Mouse (Mus musculus): ENCODE measurements at regions not wholly inside any gene's neighbourhood (a gene's known extent, or its start where the extent isn't known, plus 50 kb on each side); places are given as distances from the start of the nearest gene placed in this dataset.
A peak's percentile ranks its signal among the peaks of the same experiment; 100 is the strongest.
"Not testable (repeated sequence)": the region's sequence is repeated elsewhere in the genome, so short reads cannot be mapped to it uniquely, and the experiment has no call there.

DNA sequence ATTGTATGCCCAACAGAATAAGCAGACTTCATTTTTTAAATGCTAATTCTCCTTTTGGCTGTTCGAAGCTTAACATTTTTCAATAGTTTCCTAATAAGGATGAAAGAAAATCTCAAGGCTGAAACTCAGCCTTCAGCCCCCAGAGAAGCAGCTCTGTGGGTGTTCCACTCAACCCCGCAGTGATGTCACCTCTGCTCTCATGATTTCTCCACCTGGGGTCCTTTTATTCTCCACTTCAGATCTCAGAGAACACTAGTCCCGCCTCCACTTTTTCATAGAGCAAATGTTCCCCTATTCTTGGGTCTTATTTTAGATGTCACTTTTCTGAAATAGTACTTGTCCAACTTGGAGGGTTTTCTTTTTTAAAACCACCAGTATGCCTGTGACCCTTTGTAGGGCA lies 567.3 kb downstream of the Cntn3 start:
- peak; percentile 8 for DNase-seq

DNA sequence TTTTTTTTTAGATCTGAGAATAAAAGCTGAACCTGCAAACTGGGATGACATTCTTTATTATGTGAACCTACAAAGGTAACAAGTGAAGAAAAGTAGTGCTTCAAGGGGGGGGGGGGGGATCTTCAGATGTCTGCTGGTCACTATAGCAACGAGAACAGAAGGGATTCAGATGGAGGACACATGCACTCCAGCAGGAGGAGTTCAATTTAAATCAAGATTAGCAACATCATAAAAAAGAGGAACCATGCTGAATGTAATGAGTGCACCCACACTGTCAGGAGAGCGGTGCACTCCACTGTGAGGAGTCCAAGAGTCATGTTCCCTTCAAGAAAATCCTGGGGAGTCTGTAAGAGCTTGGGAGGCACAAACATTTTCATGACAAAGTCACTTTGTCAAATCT lies 574.7 kb downstream of the Cntn3 start:
- peak; percentile 3 for DNase-seq

DNA sequence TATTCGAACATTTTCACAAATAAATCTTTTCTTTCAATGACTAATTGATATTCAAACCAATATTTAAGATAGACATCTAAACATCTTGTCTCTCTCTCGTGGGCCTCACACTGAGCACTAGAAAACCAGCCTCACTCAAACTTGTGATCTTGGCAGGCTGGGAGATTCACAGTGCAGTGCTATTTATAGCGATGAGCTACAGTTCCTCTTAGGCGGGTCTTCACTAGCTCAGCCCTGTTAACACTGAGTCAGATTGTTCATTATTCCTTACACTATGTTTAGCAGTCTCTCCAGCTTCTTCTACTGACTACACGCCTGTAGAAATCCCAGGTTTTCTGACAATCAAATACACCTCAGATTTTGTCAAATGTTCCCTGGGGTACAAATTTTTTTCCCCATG lies 575.3 kb downstream of the Cntn3 start:
- peak; percentile 17 for DNase-seq

DNA sequence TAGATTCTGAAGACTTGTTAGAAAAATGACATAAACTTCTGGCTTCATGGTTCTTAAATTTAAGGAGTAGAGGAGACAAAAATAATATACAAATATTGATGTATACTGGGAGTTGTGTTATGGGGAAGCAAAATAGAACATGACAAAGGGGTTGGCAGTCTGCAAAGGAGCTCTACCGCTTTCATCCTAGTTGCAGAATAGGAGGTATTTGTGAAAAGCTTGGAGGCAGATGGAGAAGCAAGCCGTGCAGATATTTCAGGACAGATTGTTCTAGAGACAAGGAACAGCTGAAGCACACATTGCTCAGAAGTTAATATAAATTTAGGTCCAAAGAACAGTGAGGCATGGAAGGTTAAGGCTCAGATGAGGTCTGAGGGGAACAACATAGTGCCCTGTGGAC lies 580.1 kb downstream of the Cntn3 start:
- DNase-seq = peak; percentile 10

DNA sequence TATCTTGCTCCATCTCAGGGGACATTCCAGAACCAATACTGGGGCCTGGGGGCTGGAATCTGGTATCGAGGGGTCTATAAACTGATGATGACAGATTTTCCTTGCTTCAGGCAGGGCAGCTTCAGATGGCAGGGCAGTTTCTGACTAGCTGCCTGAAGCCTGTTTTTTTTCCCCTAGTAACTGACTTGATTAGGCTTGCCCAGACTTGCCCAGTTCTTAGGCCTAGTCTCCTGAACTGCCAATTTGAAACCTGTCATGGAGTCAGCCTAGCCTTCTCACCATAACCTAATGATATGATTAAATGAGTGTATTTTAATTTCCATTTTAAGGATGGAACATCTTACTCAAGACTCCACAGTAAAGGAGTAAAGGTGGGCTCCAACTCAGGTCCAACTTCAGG lies 591.2 kb downstream of the Cntn3 start:
- no peak for DNase-seq

DNA sequence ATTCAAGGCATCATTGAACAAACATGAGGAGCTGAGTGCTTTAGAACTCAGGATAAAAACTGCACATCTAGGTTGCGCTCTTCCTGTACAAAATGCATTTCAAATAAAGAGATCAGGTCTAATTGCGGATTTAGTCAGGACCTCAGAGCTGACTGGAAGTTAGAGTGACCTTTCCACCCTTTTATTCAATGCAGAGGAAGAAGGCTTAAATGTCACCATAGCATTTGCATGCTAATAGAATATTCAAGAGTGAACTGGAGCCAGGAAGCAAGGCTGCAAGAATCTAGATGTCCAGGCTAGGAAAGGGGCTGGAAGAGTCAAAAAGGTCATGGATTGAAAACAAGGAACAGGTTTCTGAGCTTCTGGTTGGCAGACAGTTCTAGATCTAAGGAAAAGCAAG lies 593.7 kb downstream of the Cntn3 start:
- DNase-seq = no peak

DNA sequence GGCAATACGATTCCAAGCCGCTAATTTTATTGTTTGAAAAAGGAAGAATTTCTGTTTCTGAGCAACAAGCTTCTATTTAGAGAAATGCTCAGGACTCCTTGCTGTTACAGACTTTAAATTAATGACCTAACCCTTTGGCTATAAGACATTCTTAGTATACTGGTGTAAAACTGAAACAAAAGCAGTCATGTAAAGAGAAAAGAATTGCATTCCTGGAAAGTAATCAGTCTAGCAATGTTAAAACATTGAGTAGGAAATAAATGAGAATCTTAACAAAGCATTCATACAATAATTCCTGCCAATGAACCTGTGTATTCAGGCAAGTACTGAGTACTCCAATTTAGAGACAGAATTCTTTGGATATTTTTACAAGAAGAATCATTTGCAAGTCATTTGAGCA lies 587.2 kb upstream of the Pdzrn3 start:
- DNase-seq = no peak

DNA sequence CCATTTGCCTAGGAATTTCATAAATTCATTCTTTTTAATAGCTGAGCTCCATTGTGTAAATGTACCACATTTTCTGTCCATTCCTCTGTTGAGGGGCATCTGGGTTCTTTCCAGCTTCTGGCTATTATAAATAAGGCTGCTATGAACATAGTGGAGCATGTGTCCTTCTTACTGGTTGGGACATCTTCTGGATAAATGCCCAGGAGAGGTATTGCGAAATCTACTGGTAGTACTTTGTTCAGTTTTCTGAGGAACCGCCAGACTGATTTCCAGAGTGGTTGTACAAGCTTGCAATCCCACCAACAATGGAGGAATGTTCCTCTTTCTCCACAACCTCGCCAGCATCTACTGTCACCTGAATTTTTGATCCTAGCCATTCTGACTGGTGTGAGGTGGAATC lies 583.8 kb upstream of the Pdzrn3 start:
- not testable (repeated sequence) for DNase-seq

DNA sequence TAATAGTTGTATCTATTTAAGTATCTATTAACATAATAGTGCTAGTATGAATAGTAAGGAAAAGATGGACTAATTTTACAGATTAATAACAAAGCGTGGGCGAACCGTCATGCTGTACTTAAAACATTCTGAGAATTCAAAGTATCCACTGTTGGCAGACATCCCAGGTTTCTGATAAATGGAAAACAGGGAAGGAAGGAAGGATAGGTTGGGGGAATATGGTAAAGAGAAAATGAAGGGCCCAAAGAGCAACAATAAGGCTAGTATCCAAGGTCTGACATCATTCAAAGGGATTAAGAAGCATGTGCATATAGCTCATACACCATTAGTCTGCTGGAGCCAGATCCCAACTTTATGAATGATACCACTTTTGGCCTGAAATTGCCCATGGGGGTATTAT lies 572.0 kb upstream of the Pdzrn3 start:
- DNase-seq = no peak

DNA sequence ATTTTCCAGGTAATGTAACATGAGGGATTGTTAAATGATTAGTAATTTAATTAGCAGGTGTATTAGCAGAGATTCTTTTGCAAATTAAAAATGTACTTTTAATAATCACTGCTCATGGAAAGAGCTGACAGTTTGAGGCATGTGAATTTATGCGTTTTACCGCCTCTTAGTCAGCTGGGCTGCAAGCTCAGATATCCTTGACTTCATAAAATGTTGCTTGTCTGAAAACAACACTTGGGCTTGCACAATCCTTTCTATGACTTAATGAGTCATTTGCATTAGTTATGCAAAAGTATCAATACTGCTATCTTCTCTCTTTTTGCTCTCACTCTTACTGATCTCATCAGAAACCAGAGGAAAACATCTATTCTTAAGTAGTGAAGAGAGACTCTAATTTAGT lies 571.3 kb upstream of the Pdzrn3 start:
- DNase-seq = peak; percentile 5

DNA sequence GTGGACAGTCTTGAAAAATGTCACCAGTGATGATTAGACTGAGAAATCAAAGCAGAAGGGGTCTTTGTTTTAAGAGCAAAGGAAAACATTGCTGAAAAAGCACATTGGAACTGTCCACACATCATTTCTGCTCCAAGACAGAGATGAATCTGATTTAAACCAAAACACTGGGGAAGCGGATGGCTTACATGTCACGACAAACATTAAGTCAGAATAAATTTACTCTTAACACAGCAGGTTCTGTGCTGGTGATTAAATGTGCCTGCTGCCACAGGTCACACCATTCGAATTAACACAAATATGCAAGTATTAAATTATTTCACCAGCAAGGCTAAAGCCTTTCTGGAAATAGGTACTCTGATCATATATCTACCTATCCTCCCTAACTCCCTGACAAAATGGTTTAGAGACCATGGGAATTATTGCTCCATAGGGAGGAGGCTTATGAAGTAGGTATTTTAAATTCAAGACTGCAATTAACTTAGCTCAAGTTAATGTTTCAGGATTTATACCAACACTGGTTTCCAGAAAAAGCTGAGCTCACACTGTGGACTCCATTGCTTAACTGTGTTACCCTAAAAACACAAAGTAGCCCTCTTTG lies 562.7 kb upstream of the Pdzrn3 start:
- DNase-seq = no peak

DNA sequence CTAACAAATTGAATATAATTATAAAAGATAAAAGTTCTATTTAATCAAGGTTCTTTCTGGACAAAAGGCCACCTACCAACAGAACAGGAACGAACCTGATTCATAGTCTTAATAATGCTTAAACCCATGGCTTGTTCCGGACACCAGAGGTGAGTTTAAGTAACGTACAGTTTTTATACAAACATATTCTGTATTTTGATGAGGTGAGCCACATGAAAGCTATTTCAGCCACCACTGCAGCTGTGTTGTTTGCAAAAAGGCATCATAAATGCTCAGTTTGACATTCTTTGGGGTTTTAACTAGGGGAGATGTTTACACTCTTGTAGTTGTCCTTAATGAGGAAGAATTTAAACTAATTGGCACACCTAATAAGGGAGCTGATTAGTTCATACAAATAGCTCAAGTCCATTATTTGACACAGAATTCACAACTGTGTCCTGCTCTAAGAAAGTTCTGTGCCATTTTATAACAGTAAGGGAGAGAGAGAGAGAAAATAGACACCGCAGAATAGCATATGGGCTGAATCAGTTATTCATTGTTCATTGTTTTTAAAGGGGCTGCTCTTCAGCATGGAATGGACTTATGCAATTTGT lies 560.8 kb upstream of the Pdzrn3 start:
- DNase-seq = no peak

DNA sequence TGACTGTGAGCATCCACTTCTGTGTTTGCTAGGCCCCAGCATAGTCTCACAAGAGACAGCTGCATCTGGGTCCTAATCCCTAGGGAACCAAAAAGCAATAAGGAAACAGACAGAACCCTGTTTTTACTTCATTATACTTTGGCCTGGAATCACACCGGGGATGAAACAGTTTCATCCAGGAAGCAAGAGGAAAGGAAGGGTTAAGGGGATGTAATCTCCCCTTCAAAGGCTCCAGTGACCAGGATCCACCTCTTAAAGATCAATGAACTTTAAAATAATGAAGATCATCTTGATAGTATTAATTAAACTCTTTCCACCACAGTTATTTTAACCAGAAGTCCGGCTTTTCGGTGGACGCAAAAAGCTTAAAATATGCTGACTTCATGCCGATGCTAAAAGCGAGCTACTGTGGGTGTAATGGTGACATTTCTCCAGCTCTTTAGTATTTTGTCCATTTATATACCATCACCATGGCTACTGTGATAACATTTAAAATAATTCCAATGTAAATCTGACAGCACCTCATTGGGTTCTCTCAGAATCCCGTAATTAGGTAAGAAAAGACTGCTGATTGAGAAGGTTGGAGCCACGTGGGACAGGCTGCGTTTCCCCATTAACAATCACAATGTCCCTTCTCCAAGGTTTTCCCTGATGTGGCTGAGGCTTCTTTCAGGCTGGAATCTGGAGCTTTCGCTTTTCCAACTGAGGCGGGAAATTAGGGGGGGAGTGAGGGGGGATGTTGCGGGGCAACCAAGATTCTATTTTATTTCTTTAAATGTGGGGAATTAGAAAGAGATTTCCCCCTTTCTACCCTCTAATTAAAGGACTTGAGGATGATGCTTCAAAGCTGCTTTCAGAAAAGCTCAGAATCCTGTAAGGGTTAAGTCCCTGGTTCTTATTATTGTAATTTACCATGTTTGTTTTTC lies 560.0 kb upstream of the Pdzrn3 start:
- DNase-seq = peak; percentile 19

DNA sequence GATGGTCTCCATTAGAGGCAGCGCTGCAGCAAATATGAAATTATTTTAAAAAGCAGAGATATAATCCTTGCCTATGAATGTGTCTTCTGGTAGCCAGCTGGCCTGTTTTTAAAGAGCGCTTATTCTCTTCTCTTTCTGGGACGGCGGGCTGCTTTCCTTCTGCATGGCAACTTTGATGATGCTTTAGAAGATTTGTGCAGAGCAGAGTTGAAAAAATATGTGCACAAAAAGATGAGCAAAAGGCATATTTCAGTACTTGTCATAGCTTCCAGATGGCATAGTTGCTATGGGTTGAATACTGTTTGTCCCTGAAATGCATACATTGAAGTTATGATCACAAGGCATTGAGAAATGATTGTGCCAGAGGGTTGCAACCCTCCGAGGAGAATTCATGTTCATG lies 554.1 kb upstream of the Pdzrn3 start:
- DNase-seq = peak; percentile 12

DNA sequence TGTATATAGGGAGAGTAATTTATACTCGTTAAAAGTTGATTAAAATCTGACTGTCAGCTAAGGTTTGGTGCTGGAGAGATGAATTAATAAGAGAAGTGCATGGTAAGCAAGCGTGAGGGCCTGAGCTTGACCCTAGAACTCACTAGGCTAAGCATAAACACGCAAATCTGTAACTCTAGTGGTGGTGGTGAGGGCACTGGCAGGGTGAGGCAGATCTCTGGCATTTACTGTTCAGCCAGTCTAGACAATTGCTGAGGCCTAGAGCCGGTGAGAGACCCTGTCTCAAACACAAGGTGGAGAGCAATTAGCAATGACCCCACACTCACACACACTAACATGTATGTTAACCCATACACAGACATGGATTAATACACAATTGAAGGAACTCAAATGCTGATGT lies 544.0 kb upstream of the Pdzrn3 start:
- no peak for DNase-seq

DNA sequence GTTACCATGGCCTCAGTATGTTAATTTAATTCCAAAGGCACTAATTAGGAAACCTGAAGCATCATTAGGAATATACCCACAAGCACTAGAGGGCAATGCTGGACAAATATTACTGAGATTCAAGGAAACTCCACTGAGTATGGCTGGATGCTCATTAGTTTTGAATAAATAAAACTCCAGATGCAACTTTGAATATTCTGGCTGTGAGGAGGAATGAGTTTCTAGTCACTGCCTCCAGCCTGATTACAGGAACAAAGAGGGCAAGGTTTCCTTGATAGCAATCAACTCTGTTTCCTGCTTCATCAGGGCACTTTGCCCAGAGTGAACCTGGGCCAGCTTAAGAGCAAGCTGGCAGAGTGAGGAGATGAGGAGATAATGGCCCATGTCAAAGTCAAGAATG lies 543.5 kb upstream of the Pdzrn3 start:
- no peak for DNase-seq

DNA sequence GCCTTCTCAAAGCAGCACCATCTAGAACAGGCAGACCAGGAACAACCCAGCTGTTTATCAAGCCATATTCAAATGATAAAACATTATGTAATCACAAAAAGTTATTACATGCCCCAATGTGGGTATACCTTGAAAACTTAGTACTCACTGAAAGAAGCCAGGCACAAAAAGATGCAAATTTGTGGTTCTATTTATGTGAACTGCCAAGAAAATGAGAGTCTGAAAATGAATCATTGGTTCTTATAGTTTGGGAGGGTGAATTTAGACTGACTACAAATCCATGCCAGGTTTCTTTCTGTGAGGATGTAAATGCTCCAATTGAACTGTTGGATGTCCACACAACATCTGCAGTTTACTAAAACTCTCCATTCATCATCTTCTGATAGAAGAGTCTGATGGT lies 541.2 kb upstream of the Pdzrn3 start:
- no peak for DNase-seq

DNA sequence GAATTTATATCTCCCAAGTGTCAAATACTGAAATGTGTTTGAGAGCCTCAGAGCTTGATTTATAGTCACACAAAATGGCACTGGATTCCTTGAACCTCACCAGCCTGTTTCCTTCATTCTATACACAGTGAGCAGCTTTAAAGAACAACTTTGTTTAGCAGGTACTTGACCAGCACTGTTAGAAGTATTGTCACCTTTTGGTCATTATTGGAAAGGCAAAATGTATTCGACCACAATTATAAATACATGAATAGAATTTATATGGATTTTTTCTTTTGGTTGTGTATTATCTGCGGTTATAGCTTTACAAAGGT lies 527.3 kb upstream of the Pdzrn3 start:
- DNase-seq = no peak

DNA sequence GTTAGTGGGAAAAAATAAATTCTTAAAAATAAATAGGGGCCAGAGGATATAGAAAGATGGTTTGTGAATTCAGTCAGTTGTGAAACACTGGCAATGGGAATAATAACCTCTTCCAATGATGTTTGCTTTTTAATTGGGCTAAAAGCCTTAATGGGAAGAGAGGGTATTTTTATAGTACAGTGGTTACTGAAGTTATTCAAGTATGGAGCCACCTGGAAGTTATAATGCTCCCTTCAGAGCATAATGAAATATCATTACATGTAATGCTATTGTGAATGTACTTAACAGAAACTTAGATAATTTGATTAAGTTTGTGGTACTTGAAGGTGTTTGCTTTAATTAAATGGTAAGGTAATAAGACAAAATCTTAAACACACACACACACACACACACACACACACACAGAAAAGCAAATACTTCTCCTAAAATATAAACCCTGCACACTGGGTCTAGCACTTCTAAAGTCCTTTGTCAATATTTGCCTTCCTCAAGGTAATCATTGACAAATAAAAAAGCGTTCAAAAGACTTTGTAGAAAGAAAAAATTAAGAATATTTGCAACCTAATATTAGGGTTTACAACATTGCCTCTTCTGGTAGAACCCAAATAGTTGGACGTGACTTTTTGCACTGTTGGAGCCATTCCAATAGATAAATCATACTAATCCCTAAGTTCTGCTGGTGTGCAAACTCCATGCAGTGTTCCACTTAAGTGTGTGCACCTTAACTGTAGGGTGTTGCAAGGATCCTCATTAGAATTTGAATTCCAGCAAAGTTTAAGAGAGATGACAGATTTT lies 526.7 kb upstream of the Pdzrn3 start:
- no peak for DNase-seq

DNA sequence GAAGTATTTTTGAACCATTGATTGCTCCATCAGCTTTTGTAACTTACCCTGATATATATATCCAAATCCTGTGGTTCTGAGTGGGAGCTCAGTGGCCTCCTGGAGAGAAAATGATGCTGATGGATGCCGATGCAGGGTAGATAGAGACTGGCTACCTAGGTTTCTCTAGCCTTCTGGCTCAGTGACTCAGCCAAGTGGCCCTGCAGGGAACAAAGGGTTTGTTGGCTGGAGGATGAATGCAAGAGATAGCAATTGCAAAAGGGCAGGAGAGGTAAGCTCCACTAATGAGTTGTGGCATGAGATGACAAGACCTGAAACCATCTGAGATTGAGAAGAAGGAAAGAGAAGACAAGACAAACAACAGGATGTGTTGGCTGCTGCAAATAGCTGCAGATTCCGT lies 524.6 kb upstream of the Pdzrn3 start:
- DNase-seq = no peak

DNA sequence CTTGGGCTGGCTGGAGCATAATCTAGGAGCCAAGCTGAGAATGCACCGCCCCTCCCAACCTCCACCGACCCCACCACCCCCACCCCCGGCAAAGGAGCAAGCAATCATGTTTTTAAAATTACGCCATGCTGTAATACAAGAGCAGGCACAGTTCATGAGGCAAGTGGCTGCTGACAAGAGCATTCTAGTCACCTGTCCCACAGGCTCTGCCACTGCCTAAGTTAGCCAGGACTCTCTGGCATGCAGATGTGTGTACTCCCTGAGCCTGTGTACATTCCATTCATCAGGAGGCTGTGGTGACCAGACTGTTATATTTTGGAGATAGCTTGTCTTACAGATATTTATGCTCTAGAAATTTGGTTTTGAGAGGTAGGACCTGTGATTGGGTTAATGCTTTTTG lies 520.8 kb upstream of the Pdzrn3 start:
- DNase-seq = no peak

DNA sequence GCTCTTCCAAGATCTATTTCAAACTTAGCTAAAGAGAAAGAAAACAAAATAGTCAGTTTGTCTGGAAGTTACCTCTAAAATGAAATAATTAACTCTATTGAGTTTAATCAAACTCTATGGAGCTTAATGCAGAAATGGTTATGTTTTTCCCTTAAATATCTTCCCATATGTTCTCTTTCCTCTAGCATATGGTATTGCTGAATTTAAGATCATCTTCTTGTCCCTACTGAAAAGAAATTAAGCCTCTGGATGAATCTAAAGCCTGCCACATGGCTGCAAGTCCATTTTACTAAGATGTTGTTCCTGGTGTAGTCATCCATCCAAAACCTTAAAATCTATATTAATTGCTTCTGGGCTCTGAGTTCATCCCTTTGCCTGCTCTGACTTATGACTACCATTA lies 513.0 kb upstream of the Pdzrn3 start:
- DNase-seq = peak; percentile 11

DNA sequence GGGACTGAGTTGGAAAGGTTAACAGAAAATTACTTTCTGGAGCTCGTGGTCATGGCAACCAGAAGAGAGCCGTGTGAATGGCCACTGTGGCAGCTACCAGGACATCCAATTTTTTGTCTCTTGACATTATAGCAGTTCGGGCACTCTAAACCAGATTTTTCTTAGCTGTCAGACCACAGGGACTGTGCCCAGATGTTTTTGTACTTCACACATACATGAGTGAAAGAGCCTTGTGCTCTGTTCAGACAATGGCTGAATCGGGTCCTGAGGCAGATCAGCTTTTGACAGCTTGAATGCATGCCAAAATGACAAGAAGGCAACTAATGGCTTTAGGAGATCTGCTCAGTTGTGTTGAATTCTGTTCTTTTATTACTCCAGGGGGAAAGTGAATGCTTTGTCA lies 505.2 kb upstream of the Pdzrn3 start:
- no peak for DNase-seq

DNA sequence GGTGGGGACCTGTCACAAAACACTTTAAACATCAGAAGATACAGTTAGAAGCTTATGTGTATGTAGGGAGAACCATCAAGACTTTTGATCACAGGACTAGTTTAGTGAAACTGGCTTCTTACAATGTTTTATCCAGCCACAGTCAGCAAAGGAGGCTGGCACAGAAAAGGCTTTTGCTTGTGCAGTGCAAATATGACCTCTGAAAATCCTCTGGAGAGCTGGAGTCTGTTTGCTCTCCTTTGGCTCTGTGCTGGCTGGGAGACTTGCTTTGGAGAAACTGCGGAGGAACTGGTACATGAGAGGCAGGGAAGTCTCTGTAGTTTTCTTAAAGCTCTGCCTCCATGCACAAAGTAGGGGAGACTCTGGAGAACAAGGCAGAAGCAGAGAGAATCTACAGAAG lies 497.2 kb upstream of the Pdzrn3 start:
- no peak for DNase-seq

Measured in right cerebral cortex, adult 18-20 months (tissue).